Comparison of ENCODE assay signal across 11 mouse cellular contexts in genomic region chr7:37564644-37565043, GRCm38 (mm10).
A peak's percentile ranks its signal among the peaks of the same experiment; 100 is the strongest.
DNase-seq lines count a peak whose midpoint lies in the region; ATAC-seq and TF ChIP-seq lines count a peak whose summit lies in the region.
"Had no signal": no experiment of that assay in that cellular context is flagged by ENCODE, and none has a peak within 500 bp of the region (broad histone marks: within the 10 kb centered on the region; RNA-seq: fewer than 3 reads in every experiment).

No protein-coding gene starts in this region.

- ATAC-seq in embryonic facial prominence, embryonic 12.5 days (ENCODE audit: insufficient number of reproducible peaks, insufficient read depth, low FRiP score, low TSS enrichment) = no peak
- no peak for ATAC-seq in hindbrain, embryonic 15.5 days (ENCODE audit: low FRiP score, low read depth)
- ATAC-seq in neural tube, embryonic 11.5 days (ENCODE audit: insufficient read depth, low FRiP score, low TSS enrichment) = no peak
- ATAC-seq: inflammation-experienced regulatory T-cells, adult 6 months had no signal

- H3K4me2 ChIP-seq in embryonic facial prominence, embryonic 12.5 days (replicated peaks) = peak overlapping the region; percentile 15; the same call in 1 of the 2 replicates
- peak overlapping the region; percentile 12 for H3K4me2 ChIP-seq in hindbrain, embryonic 15.5 days
- H3K4me2 ChIP-seq in neural tube, embryonic 11.5 days (ENCODE audit: low read depth) = peak overlapping the region; percentile 13

- 9% methylated on average over 10 of the region's 10 CpGs for WGBS in embryonic facial prominence, embryonic 12.5 days
- WGBS in hindbrain, embryonic 15.5 days = 9% methylated on average over 10 of the region's 10 CpGs
- whole genome bisulfite sequencing in neural tube, embryonic 11.5 days = 8% methylated on average over 10 of the region's 10 CpGs

- H3K27ac ChIP-seq in gastrocnemius, adult 2 months = peak overlapping the region; percentile 43; the same call in 1 of the 2 replicates
- no peak overlapping the region for H3K27ac ChIP-seq in embryonic facial prominence, embryonic 12.5 days
- peak overlapping the region; percentile 66 for H3K27ac ChIP-seq in hindbrain, embryonic 15.5 days (replicated peaks)
- 0 out of 2 replicates have a peak overlapping the region, but pooled peaks have one; percentile 34 for H3K27ac ChIP-seq in neural tube, embryonic 11.5 days (ENCODE audit: low read depth, low read length)

- H3K36me3 ChIP-seq in embryonic facial prominence, embryonic 12.5 days = peaks cover 3% of the 10 kb centered on the region; the same call in 1 of the 2 replicates
- no peaks in the 10 kb centered on the region for H3K36me3 ChIP-seq in hindbrain, embryonic 15.5 days
- H3K36me3 ChIP-seq in neural tube, embryonic 11.5 days (ENCODE audit: control insufficient read depth, insufficient read depth, low read length) = no peaks in the 10 kb centered on the region; the same call in 1 of the 2 replicates

- DNase-seq in gastrocnemius, adult 2 months = no peak
- no peak for DNase-seq in gastrocnemius, adult 8-10 months (ENCODE audit: low spot score in 2 of 2)
- peak; percentile 26 for DNase-seq in neural tube, embryonic 11.5 days (ENCODE audit: low spot score)
- no peak for DNase-seq in cerebellum, postnatal 25 days
- DNase-seq in cerebellum, postnatal 10 days = no peak
- DNase-seq in spleen, postnatal 4 days (ENCODE audit: low spot score in 2 of 2) = no peak
- DNase-seq: adrenal gland, postnatal 25 days; gastrocnemius, postnatal 36 days had no signal

- intact Hi-C loops in gastrocnemius, adult 2 months (cut with DNase I) = no loop called here

- no peaks in the 10 kb centered on the region for H3K9me3 ChIP-seq in embryonic facial prominence, embryonic 12.5 days
- no peaks in the 10 kb centered on the region for H3K9me3 ChIP-seq in hindbrain, embryonic 15.5 days
- H3K9me3 ChIP-seq in neural tube, embryonic 11.5 days (ENCODE audit: control insufficient read depth, low read length) = no peaks in the 10 kb centered on the region

- peak overlapping the region; percentile 46 for H3K4me3 ChIP-seq in gastrocnemius, adult 2 months
- H3K4me3 ChIP-seq in embryonic facial prominence, embryonic 12.5 days = no peak overlapping the region
- H3K4me3 ChIP-seq in hindbrain, embryonic 15.5 days = no peak overlapping the region
- no peak overlapping the region for H3K4me3 ChIP-seq in neural tube, embryonic 11.5 days (ENCODE audit: low read depth, low read length)

- no peaks in the 10 kb centered on the region for H3K27me3 ChIP-seq in embryonic facial prominence, embryonic 12.5 days
- no peaks in the 10 kb centered on the region for H3K27me3 ChIP-seq in hindbrain, embryonic 15.5 days
- no peaks in the 10 kb centered on the region for H3K27me3 ChIP-seq in neural tube, embryonic 11.5 days (ENCODE audit: control insufficient read depth, insufficient read depth, low read length)

- H3K9ac ChIP-seq in embryonic facial prominence, embryonic 12.5 days = no peak overlapping the region
- H3K9ac ChIP-seq in hindbrain, embryonic 15.5 days = no peak overlapping the region
- H3K9ac ChIP-seq in neural tube, embryonic 11.5 days (ENCODE audit: low read length) = no peak overlapping the region

- peaks cover 35% of the 10 kb centered on the region for H3K4me1 ChIP-seq in embryonic facial prominence, embryonic 12.5 days
- peaks cover 74% of the 10 kb centered on the region for H3K4me1 ChIP-seq in hindbrain, embryonic 15.5 days (replicated peaks)
- peaks cover 47% of the 10 kb centered on the region for H3K4me1 ChIP-seq in neural tube, embryonic 11.5 days (ENCODE audit: control insufficient read depth, insufficient read depth, low read length)

- TF ChIP-seq CTCF in gastrocnemius, adult 2 months (IDR thresholded peaks at IDR 0.05) = no peak
